Mouse (Mus musculus): ENCODE results near the gene Zfp12. TPM values are rescaled to one million over a fixed set of nuclear protein-coding genes. Genes with fewer than 3 reads are reported as not detected.

Gene Zfp12
- polyA plus RNA-seq, 1 experiment = 4.5 TPM

DNA sequence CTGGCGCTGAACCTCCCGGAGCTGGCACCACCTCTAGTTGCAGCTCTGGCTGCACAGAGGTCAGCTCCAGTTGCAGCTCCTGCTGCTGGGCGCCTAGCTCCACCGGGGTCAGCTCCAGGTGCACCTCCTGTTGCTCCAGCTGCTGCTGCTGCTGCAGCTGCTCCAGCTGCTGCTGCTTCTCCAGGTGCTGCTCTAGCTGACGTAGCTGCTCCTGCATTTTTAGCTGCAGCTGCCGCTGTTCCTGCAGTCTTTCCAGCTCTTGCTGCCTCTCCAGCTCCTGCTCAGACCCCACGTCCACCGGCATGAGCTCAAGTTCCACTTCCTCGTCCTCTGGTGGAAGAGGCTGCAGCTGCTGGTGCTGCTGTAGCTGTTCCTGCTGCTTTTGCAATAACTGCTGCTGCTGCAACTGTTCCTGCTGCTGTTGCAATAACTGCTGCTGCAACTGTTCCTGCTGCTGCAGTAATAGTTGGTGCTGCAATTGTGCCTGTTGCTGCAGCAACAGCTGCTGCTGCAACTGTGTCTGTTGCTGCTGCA lies 53.5 kb downstream of the Zfp12 start:
- Histone ChIP-seq H3K79me2 (ENCODE audit: control insufficient read depth, insufficient read depth) (no peaks in the 10 kb centered on the region), H3K4me3 (no peak overlapping the region), H3ac (ENCODE audit: control insufficient read depth, insufficient read length) (no peak overlapping the region), H3K27me3 (ENCODE audit: control insufficient read depth, insufficient read depth, insufficient read length) (peaks cover 4% of the 10 kb centered on the region), H3K4me2 (ENCODE audit: low read depth) (no peak overlapping the region), H3K36me3 (ENCODE audit: control insufficient read depth, insufficient read depth) (no peaks in the 10 kb centered on the region)
- no peak for TF ChIP-seq SRF (IDR thresholded peaks at IDR 0.05; ENCODE audit: control insufficient read depth, insufficient read length, low read depth)
- no peak for TF ChIP-seq CEBPB (IDR thresholded peaks at IDR 0.05; ENCODE audit: insufficient read depth, poor library complexity, severe bottlenecking)
- TF ChIP-seq TCF12 (IDR thresholded peaks at IDR 0.05; ENCODE audit: insufficient read depth, poor library complexity, severe bottlenecking) = no peak
- TF ChIP-seq TCF3 (IDR thresholded peaks at IDR 0.05; ENCODE audit: insufficient read length, low read depth) = no peak
- no peak for TF ChIP-seq USF1 (IDR thresholded peaks at IDR 0.05; ENCODE audit: low read depth)
- TF ChIP-seq E2F4 (IDR thresholded peaks at IDR 0.05; ENCODE audit: insufficient read depth) = no peak
- TF ChIP-seq POLR2A (IDR thresholded peaks at IDR 0.05; ENCODE audit: insufficient read length, low read depth) = no peak
- no peak for TF ChIP-seq MAX (IDR thresholded peaks at IDR 0.05; ENCODE audit: low read depth)
- no peak for TF ChIP-seq MYOD1 (IDR thresholded peaks at IDR 0.05; ENCODE audit: control insufficient read depth in 1 of 3, insufficient read length in 2 of 3, low read depth in 2 of 3)
- no peak for TF ChIP-seq REST (IDR thresholded peaks at IDR 0.05; ENCODE audit: insufficient read depth, insufficient read length)
- TF ChIP-seq POLR2AphosphoS2 (IDR thresholded peaks at IDR 0.05; ENCODE audit: insufficient read length, low read depth) = no peak

DNA sequence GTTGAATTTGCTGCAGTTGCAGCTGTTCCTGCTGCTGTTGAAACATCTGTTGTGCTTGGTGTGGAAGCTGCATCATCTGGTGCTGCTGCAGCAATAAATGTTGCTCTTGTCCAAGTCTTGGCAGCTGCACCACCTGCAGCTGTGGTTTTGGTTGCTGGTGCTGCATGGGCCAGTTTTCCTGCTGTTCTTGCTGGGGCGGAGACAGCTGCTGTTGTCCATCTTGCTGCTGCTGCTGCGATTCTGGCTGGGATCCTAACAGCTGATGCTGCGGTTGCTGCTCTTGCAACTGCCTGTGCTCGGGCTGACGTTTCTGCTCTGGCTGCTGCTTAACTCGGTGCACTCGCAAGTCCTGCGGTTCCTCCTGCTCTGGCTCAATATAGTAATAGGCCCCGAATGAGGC lies 54.3 kb downstream of the Zfp12 start:
- no peak overlapping the region for H3K4me2 ChIP-seq (ENCODE audit: low read depth)
- no peak overlapping the region for H3K4me3 ChIP-seq
- TF ChIP-seq POLR2AphosphoS2 (IDR thresholded peaks at IDR 0.05; ENCODE audit: insufficient read length, low read depth) (no peak), MYOD1 (IDR thresholded peaks at IDR 0.05; ENCODE audit: control insufficient read depth in 1 of 3, insufficient read length in 2 of 3, low read depth in 2 of 3) (peak in 2 of 3 experiments; percentile 54 to 62), TCF3 (IDR thresholded peaks at IDR 0.05; ENCODE audit: insufficient read length, low read depth) (no peak), REST (IDR thresholded peaks at IDR 0.05; ENCODE audit: insufficient read depth, insufficient read length) (no peak), CEBPB (IDR thresholded peaks at IDR 0.05; ENCODE audit: insufficient read depth, poor library complexity, severe bottlenecking) (no peak), MYOG (IDR thresholded peaks at IDR 0.05; ENCODE audit: control insufficient read depth in 1 of 3, insufficient read depth in 1 of 3, insufficient read length in 2 of 3, low read depth in 2 of 3) (peak in 2 of 3 experiments; percentile 7 to 31)
- peaks cover 4% of the 10 kb centered on the region for H3K27me3 ChIP-seq (ENCODE audit: control insufficient read depth, insufficient read depth, insufficient read length)
- no peaks in the 10 kb centered on the region for H3K79me2 ChIP-seq (ENCODE audit: control insufficient read depth, insufficient read depth)
- H3ac ChIP-seq (ENCODE audit: control insufficient read depth, insufficient read length) = no peak overlapping the region
- no peaks in the 10 kb centered on the region for H3K36me3 ChIP-seq (ENCODE audit: control insufficient read depth, insufficient read depth)

DNA sequence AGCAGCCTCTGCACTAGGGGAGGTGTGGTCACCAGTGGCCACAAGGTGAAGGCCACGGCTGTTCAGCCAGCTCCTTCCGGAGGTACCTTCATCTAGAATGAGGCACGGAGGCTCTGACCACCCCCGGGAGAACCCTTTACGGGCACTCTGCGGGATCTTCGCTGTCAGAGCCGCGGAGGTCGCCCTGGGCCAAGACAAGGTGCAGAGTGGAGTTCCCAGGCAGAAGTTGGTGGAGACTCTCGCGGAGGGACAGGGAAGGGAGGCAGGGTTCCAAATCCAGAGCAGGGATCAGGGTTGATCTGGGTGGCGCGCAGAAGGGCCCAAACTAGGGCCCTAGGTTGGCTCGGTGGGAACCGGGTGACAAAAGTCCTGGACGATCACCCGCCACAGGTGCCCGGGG lies 57.9 kb downstream of the Zfp12 start:
- TF ChIP-seq REST (IDR thresholded peaks at IDR 0.05; ENCODE audit: insufficient read depth, insufficient read length) (no peak), TCF12 (IDR thresholded peaks at IDR 0.05; ENCODE audit: insufficient read depth, poor library complexity, severe bottlenecking) (no peak), USF1 (IDR thresholded peaks at IDR 0.05; ENCODE audit: low read depth) (no peak)
- no peaks in the 10 kb centered on the region for H3K36me3 ChIP-seq (ENCODE audit: control insufficient read depth, insufficient read depth)
- no peak overlapping the region for H3K4me2 ChIP-seq (ENCODE audit: low read depth)
- H3K4me3 ChIP-seq = no peak overlapping the region
- no peak overlapping the region for H3ac ChIP-seq (ENCODE audit: control insufficient read depth, insufficient read length)
- H3K27me3 ChIP-seq (ENCODE audit: control insufficient read depth, insufficient read depth, insufficient read length) = peaks cover under 1% of the 10 kb centered on the region
- H3K79me2 ChIP-seq (ENCODE audit: control insufficient read depth, insufficient read depth) = no peaks in the 10 kb centered on the region

DNA sequence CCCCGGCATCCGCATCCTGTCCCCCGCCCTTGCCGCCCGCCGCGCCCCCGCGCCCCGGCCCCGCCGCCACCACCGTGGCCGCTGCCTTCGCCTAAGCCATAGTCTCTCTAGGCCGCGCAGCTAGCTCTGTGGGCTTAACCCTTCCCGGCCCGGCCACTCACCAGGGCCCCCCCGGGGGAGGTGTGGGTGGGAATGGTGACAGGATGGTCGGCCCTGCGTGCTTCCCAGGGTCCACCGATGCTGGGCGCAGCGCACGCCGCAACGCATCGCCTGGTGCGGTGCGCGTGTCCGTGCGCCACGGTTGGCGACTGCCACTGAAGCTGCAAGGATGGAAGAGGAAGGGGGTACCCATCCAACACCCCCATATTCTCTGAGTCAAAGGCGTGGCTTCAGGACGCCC lies 58.4 kb downstream of the Zfp12 start, which contains the start of gene Zfp853:
Zfp853 (minus strand) TSS at position 220 of the 400 bp plus-strand sequence.
- TF ChIP-seq E2F4 (IDR thresholded peaks at IDR 0.05; ENCODE audit: insufficient read depth) (no peak), POLR2AphosphoS2 (IDR thresholded peaks at IDR 0.05; ENCODE audit: insufficient read length, low read depth) (no peak), CEBPB (IDR thresholded peaks at IDR 0.05; ENCODE audit: insufficient read depth, poor library complexity, severe bottlenecking) (no peak), MYOD1 (IDR thresholded peaks at IDR 0.05; ENCODE audit: control insufficient read depth in 1 of 3, insufficient read length in 2 of 3, low read depth in 2 of 3) (no peak), REST (IDR thresholded peaks at IDR 0.05; ENCODE audit: insufficient read depth, insufficient read length) (no peak), POLR2A (IDR thresholded peaks at IDR 0.05; ENCODE audit: insufficient read length, low read depth) (no peak), SRF (IDR thresholded peaks at IDR 0.05; ENCODE audit: control insufficient read depth, insufficient read length, low read depth) (no peak), TCF12 (IDR thresholded peaks at IDR 0.05; ENCODE audit: insufficient read depth, poor library complexity, severe bottlenecking) (no peak), USF1 (IDR thresholded peaks at IDR 0.05; ENCODE audit: low read depth) (no peak), TCF3 (IDR thresholded peaks at IDR 0.05; ENCODE audit: insufficient read length, low read depth) (no peak), MYOG (IDR thresholded peaks at IDR 0.05; ENCODE audit: control insufficient read depth in 1 of 3, insufficient read depth in 1 of 3, insufficient read length in 2 of 3, low read depth in 2 of 3) (no peak), MAX (IDR thresholded peaks at IDR 0.05; ENCODE audit: low read depth) (no peak)
- H3K79me2 ChIP-seq (ENCODE audit: control insufficient read depth, insufficient read depth) = no peaks in the 10 kb centered on the region
- H3K4me2 ChIP-seq (ENCODE audit: low read depth) = no peak within 1 kb of the TSS
- no peak within 1 kb of the TSS for H3K4me3 ChIP-seq
- H3K27me3 ChIP-seq (ENCODE audit: control insufficient read depth, insufficient read depth, insufficient read length) = no peaks in the 10 kb centered on the region
- H3ac ChIP-seq (ENCODE audit: control insufficient read depth, insufficient read length) = no peak within 1 kb of the TSS
- no peaks in the 10 kb centered on the region for H3K36me3 ChIP-seq (ENCODE audit: control insufficient read depth, insufficient read depth)

DNA sequence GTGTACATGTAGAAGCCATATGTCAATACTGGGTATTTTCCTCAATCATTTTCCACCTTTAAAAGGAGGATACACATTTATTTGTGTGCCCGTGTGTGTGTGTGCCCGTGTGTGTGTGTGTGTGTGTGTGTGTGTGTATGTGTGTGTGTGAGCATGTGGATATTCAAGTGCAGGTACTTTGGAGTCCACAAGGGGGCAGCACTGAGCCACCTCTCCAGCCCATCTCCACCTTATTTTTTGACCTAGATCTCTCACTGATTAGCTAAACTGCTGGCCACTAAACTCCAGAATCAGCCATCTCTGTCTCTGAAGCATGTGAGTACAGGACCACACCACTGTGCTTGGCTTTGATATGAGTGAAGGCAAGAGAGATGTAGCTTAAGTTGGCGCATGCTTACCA lies 59.9 kb downstream of the Zfp12 start:
- no peak for TF ChIP-seq MYOD1 (IDR thresholded peaks at IDR 0.05; ENCODE audit: control insufficient read depth in 1 of 3, insufficient read length in 2 of 3, low read depth in 2 of 3)
- TF ChIP-seq TCF12 (IDR thresholded peaks at IDR 0.05; ENCODE audit: insufficient read depth, poor library complexity, severe bottlenecking) = no peak
- TF ChIP-seq SRF (IDR thresholded peaks at IDR 0.05; ENCODE audit: control insufficient read depth, insufficient read length, low read depth) = no peak
- no peak for TF ChIP-seq MAX (IDR thresholded peaks at IDR 0.05; ENCODE audit: low read depth)
- no peak for TF ChIP-seq POLR2AphosphoS2 (IDR thresholded peaks at IDR 0.05; ENCODE audit: insufficient read length, low read depth)
- TF ChIP-seq E2F4 (IDR thresholded peaks at IDR 0.05; ENCODE audit: insufficient read depth) = no peak
- Histone ChIP-seq H3K27me3 (ENCODE audit: control insufficient read depth, insufficient read depth, insufficient read length) (no peaks in the 10 kb centered on the region), H3K79me2 (ENCODE audit: control insufficient read depth, insufficient read depth) (no peaks in the 10 kb centered on the region)

More for the DNA sequence above, 59.9 kb downstream of the Zfp12 start:
- Histone ChIP-seq H3K4me2 (ENCODE audit: low read depth) (no peak overlapping the region), H3K4me3 (no peak overlapping the region), H3K36me3 (ENCODE audit: control insufficient read depth, insufficient read depth) (peaks cover 6% of the 10 kb centered on the region), H3ac (ENCODE audit: control insufficient read depth, insufficient read length) (no peak overlapping the region)

Data from myocyte (in vitro differentiated cells).